Mouse (Mus musculus): Measurements from ENCODE around the gene Spsb4. TPM values are rescaled to one million over a fixed set of nuclear protein-coding genes. Genes with fewer than 3 reads are reported as not detected.

Spsb4 gene
- total RNA-seq, 2 experiments from 2014 or later, result 8.7 to 11.6 TPM

- intact Hi-C loops (cut with DNase I), result no loop called here
- DNase-seq (ENCODE audit: extremely low spot score in 1 of 2, low spot score in 2 of 2), result no peak
Observed at GRCm38 (mm10) chr9:96923577-96924316, 94.9 kb downstream of the Spsb4 start.

GRCm38 (mm10) chr9:96923119-96923518 is 95.5 kb downstream of the Spsb4 start:
- intact Hi-C loops (cut with DNase I), result no loop called here
- DNase-seq (ENCODE audit: extremely low spot score in 1 of 2, low spot score in 2 of 2), result no peak

DNA sequence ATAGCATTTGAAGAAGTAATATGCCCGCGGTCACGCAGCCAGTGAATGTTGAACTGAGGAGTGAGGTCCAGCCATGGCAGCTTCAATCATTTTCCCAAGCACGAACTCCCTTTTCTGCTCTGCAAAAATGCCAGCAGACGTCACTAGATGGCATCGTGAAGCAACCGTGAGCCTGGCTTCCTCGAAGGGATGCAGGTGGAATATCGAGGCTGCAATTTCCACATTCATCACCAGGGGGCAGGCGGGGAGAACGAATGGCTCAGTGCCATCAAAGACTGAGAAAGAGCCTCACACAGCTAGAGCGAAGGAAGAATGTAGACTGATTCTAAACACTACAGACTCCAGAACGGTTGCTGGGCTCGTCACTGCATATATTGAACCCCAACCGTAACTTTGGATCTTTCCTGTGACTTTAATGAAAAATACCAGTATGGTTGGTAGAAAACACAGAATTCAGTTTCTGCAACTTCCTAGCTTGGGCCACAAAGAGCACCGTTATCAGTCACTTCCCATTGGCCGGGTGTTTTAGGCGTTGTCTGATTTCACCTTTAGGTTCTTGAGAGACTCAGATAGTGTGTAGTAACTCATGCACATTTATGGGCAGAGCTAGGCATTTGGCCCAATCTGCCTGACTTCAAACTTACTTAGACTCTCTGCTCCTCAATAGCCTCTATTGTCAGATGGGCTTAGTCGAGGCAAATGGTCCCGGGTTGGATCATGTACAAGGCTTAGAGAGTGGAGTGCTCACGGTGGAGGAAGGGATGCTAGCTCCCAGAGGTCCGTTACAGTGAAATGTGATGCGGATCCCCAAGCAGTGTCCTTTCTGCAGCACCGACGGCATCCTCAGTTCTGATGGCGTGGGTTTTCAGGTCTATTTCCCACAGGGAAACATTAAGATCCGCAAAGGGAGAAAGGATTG is 101.8 kb downstream of the Spsb4 start:
- peak; percentile 89 to 96 for DNase-seq (ENCODE audit: extremely low spot score in 1 of 2, low spot score in 2 of 2)
- intact Hi-C loops (cut with DNase I), result loop anchor here (2.0 to 5.0 kb wide), 3 partner anchors 45 to 246 kb away; no protein-coding TSS in a partner anchor

DNA sequence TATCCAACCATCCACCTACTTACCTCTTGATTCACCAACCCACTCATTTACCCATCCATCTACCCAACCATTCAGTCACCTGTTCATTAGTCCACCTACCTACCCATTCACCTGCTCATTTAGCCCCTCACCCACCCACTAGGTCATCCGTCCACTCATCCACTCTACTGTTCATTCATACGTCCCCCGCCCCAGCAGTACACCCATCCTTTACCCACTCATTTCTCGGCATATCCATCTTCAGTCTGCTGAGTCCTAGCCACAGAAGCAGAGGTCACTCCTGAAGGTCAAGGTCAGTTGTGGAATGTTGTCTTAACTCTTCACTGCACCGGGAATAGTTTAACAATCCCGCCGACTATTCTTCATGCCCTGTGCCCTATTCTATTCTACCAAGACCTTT is 102.6 kb downstream of the Spsb4 start:
- intact Hi-C loops (cut with DNase I), result loop anchor here (2.0 to 5.0 kb wide), 3 partner anchors 46 to 247 kb away; no protein-coding TSS in a partner anchor
- no peak for DNase-seq (ENCODE audit: extremely low spot score in 1 of 2, low spot score in 2 of 2)

GRCm38 (mm10) chr9:96914851-96915250 is 103.8 kb downstream of the Spsb4 start:
- intact Hi-C loops (cut with DNase I), result loop anchor here (5.0 kb wide), 1 partner anchor 47 kb away; no protein-coding TSS in a partner anchor
- DNase-seq (ENCODE audit: extremely low spot score in 1 of 2, low spot score in 2 of 2), result no peak

DNA sequence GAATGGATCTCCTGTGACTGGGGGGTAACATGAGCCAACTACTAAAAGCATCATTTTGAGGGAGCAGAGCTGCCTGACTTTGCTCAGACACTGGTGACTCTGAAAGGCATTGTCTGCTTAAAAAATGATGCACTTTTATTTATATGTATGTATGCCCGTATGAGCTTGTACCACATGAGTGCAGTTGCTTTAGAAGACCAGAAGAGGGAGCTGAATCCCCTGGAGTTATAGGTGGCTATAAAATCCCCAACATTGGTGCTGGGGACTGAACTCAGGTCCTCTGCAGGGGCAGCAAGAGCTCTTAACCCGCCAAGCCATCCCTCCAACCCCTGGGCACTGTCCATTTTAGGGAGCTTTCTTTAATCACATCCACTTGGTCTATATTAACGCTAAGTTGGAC is 104.6 kb downstream of the Spsb4 start:
- intact Hi-C loops (cut with DNase I), result no loop called here

DNA sequence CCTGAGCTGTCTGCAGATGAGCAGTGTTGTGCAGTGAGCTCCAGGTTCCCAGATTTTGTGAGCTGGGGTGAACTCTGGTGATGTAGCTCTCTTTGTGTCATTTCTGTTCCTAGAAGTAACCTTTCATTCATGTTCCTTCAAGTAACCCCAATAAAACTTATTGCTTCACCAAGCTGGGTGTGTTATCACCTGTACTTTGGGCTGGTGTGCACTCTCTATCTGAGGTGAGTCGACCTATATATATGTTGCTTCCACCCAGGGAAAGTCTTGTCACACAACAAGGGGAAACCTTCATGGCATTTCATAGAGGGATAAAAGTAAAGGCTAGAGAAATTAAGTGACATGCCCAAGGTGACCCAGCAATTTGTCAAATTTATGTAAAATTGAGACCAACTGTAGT is 109.1 kb downstream of the Spsb4 start:
- DNase-seq (ENCODE audit: extremely low spot score in 1 of 2, low spot score in 2 of 2), result no peak
- intact Hi-C loops (cut with DNase I), result no loop called here

More for the DNA sequence above, 104.6 kb downstream of the Spsb4 start:
- no peak for DNase-seq (ENCODE audit: extremely low spot score in 1 of 2, low spot score in 2 of 2)

GRCm38 (mm10) chr9:96908737-96909136 is 109.9 kb downstream of the Spsb4 start:
- no peak for DNase-seq (ENCODE audit: extremely low spot score in 1 of 2, low spot score in 2 of 2)
- intact Hi-C loops (cut with DNase I), result no loop called here

DNA sequence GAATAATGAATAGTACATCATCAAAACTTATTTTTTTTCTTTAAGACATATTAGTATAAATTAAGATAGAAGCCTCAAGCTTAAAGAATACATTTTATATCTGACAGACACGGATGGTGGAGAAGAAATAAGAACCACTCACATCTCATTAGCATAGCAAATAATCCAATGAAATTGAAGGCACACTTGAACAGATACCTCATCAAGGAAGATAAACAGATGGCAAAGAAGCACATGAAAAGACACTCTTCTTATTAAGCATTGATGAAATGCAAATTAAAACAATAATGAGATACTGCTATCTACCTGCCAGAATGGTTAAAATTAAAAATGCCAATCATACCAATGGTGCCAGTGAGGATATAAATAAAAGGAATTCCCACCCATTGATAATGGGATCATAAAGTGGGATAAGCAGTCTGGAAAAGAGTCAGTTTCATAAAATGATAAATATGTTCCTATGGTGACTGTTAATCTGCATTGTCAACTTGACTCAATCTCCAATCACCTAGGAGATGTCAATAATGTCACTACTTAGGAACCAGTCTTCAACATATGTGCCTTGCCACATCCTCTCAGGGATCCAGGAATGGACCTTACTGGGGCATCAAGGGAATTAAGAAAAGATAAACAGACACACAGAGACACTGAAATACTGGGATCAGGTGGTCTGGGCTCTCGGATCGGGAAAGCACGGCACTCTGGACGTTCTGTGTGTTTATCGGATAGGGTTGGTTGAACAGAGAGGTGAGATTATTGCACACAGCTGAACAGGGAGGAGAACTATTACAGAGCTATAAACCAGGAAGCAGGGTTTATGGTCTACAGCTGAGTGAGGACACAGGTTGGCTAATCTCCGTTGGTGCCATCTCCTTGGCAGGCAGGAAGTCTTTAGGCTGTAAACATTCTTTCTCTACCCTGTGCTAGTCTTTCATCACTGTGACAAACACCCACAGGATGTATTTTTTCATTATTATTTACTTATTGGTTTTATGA is 114.0 kb downstream of the Spsb4 start:
- DNase-seq (ENCODE audit: extremely low spot score in 1 of 2, low spot score in 2 of 2), result no peak
- intact Hi-C loops (cut with DNase I), result no loop called here

DNA sequence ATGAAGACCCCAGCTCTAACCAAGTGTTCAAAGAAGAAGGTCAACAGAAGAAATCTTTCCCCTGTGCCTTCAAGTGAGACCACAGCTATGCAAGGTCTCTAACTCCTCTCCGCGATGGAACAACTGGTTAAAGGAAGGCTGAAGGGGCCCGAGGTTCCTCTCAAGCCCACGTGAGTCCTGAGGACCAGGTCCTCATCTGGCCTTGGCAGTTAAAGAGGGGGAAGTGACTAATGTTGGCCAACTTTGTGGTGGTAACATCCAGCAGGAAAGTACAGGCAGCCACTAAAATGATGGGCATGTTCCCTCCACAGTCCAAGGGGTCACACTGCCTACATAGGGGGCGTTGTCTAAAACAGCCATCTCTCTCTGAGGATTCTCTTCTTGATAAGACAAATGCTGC is 118.9 kb downstream of the Spsb4 start:
- DNase-seq (ENCODE audit: extremely low spot score in 1 of 2, low spot score in 2 of 2), result no peak
- intact Hi-C loops (cut with DNase I), result no loop called here

GRCm38 (mm10) chr9:96899004-96899403 is 119.6 kb downstream of the Spsb4 start:
- no peak for DNase-seq (ENCODE audit: extremely low spot score in 1 of 2, low spot score in 2 of 2)
- intact Hi-C loops (cut with DNase I), result no loop called here

GRCm38 (mm10) chr9:96896690-96897089 is 122.0 kb downstream of the Spsb4 start:
- intact Hi-C loops (cut with DNase I), result no loop called here
- no peak for DNase-seq (ENCODE audit: extremely low spot score in 1 of 2, low spot score in 2 of 2)

DNA sequence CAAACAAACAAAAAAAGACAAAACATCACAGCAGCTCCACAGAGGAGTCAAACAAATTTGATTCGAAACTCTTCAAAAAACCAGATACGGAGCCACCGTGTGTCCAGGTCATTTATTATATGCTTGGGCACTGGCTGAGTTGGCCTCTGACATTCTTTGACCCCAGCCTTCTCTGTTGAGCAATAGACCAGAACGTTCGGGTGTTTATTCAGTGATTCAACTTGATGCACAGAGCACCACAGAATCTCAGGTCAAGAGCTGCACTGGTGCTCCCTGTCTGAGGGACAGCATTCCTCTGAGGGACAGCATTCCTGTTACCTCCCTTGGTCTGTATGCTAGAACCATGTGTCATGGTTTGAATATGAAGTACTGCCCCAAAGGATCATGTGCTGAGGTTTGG is 125.1 kb downstream of the Spsb4 start:
- intact Hi-C loops (cut with DNase I), result no loop called here
- DNase-seq (ENCODE audit: extremely low spot score in 1 of 2, low spot score in 2 of 2), result no peak

Other genes starting within 250 kb of the Spsb4 start
- 10 to 100 TPM; 15.0 to 16.0 TPM for gene Pxylp1, start 126.2 kb downstream of the Spsb4 start, total RNA-seq (2021)
- 100 to 1,000 TPM in 1 of 2 experiments, 10 to 100 TPM in 1; 98.8 to 100 TPM for gene Slc25a36, start 92.3 kb upstream of the Spsb4 start, total RNA-seq (2021)